Mouse (Mus musculus) lung, embryonic 14.5 days (tissue): ENCODE results near the gene Spcs2. TPM values are rescaled to one million over a fixed set of nuclear protein-coding genes. Genes with fewer than 3 reads are reported as not detected.

Experiments
- ATAC-seq: fragments of 200-750 bp; cut with Nextera tagmentation; 2 replicates; pipeline ENCODE4 v1.8.0; 2017; ENCODE audit warnings: mild to moderate bottlenecking, moderate TSS enrichment, moderate library complexity; ENCODE audit not compliant: insufficient read depth
- DNase-seq: peaks from one replicate; pipeline ENCODE4 v3.0.0-alpha.2; 2015
- H3K27ac ChIP-seq: fragments of 300-500 bp; sonication (generic); 2 replicates; pipeline ENCODE4 v1.5.1; 2014; ENCODE audit warnings: low read depth, mild to moderate bottlenecking, moderate library complexity
- H3K27me3 ChIP-seq: fragments of 300-500 bp; sonication (generic); 2 replicates; pipeline ENCODE4 v1.6.1; 2014; ENCODE audit warnings: low read length, control low read depth; ENCODE audit not compliant: insufficient read depth
- H3K36me3 ChIP-seq: fragments of 300-500 bp; sonication (generic); 2 replicates; pipeline ENCODE4 v1.6.1; 2014; ENCODE audit warnings: control low read depth; ENCODE audit not compliant: insufficient read depth
- H3K4me1 ChIP-seq: fragments of 300-500 bp; sonication (generic); 2 replicates; pipeline ENCODE4 v1.6.1; 2014; ENCODE audit warnings: antibody characterized with exemption, control low read depth; ENCODE audit not compliant: insufficient read depth
- H3K4me2 ChIP-seq: fragments of 300-500 bp; sonication (generic); 2 replicates; pipeline ENCODE4 v1.6.1; 2014; ENCODE audit warnings: mild to moderate bottlenecking
- H3K4me3 ChIP-seq: fragments of 300-500 bp; sonication (generic); 2 replicates; pipeline ENCODE4 v1.5.1; 2014; ENCODE audit warnings: low read depth, low read length
- H3K9ac ChIP-seq: fragments of 300-500 bp; sonication (generic); 2 replicates; pipeline ENCODE4 v1.6.1; 2014
- H3K9me3 ChIP-seq: fragments of 300-500 bp; sonication (generic); 2 replicates; pipeline ENCODE4 v1.6.1; 2016; ENCODE audit warnings: low read depth, low read length, control low read depth
- CTCF ChIP-seq: IDR thresholded peaks from 2 replicates; pipeline ENCODE4 v1.5.1; 2016; ENCODE audit warnings: antibody characterized with exemption, low read depth
- WGBS: fragments of 180-500 bp; shearing (Covaris S2); extraction: QIAGEN DNeasy Blood & Tissue Kit; methylation state at CpG from one replicate; pipeline ENCODE4 v1.1.7; 2014; 5-methylcytosine and 5-hydroxymethylcytosine counted together
- polyA plus RNA-seq: library from polyadenylated mRNA; unstranded; fragments of >200 nt; fragmentation: Nextera tagmentation; extraction: Ambion mirVana; gene quantifications from 2 replicates; pipeline ENCODE4 v1.2.1, GENCODE M21; 2014

Spcs2 gene
- polyA plus RNA-seq, 1 experiment from 2014 or later: 322 TPM

DNA sequence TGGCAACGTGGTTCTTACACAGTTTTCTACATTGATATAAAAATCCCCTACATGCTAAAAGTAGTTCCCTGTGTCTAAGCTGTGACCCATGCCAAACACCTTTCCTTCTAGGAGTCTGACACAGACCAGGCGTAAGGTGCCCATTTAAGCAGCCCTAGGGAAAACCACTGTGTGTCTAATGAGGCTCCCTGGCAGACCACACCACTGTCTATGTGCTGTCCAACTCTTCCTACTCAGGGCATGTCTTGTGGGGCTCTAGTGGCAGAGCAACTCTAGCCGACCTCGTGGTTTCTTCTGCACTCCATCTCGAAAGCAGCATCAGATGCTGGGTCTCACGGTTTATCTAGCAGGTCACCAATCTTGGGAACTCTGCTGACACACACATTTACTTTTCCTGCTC, 11.6 kb downstream of the Spcs2 start:
- Histone ChIP-seq H3K9me3 (no peaks in the 10 kb centered on the region), H3K27me3 (no peaks in the 10 kb centered on the region), H3K4me2 (no peak overlapping the region), H3K9ac (no peak overlapping the region), H3K4me1 (0 out of 2 replicates have a peak, but pooled peaks cover under 1% of the 10 kb centered on the region), H3K27ac (no peak overlapping the region), H3K4me3 (no peak overlapping the region), H3K36me3 (peaks cover 69% of the 10 kb centered on the region)
- no peak for TF ChIP-seq CTCF
- ATAC-seq (no peak), DNase-seq (no peak)
- 85% methylated on average over 6 of the region's 6 CpGs for WGBS

GRCm38 (mm10) chr7:99851121-99851520, 12.1 kb downstream of the Spcs2 start:
- peaks cover 69% of the 10 kb centered on the region for H3K36me3 ChIP-seq
- H3K9ac ChIP-seq: no peak overlapping the region
- H3K9me3 ChIP-seq: no peaks in the 10 kb centered on the region
- H3K27me3 ChIP-seq: no peaks in the 10 kb centered on the region
- WGBS: 77% methylated on average over 1 of the region's 1 CpGs
- H3K27ac ChIP-seq: no peak overlapping the region
- H3K4me3 ChIP-seq: no peak overlapping the region
- ATAC-seq (no peak), DNase-seq (no peak)
- TF ChIP-seq CTCF: no peak
- H3K4me1 ChIP-seq: no peaks in the 10 kb centered on the region
- no peak overlapping the region for H3K4me2 ChIP-seq

DNA sequence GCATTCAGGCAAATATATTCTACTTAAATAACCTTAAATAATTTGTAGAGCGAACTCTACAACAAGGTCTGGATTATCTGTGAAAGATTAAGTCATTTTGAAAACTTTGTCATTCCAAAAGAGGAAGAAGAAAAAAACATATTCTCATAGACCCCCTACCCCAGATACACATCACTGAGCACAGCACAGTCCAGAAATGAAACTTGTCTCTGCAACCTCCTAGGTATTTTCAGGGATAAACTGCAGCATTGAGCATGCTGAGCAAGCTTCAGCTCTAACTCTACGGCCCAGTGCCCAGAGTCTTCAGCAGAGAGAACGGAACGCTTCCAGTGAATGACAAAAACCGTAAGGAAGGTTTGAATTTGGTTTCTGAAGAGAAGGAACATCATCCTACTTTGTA, 12.7 kb downstream of the Spcs2 start:
- Histone ChIP-seq H3K9ac (no peak overlapping the region), H3K4me3 (no peak overlapping the region), H3K27ac (no peak overlapping the region), H3K9me3 (no peaks in the 10 kb centered on the region), H3K36me3 (peaks cover 70% of the 10 kb centered on the region), H3K27me3 (no peaks in the 10 kb centered on the region), H3K4me1 (no peaks in the 10 kb centered on the region), H3K4me2 (no peak overlapping the region)
- WGBS: 93% methylated on average over 5 of the region's 5 CpGs
- no peak for TF ChIP-seq CTCF
- DNase-seq (no peak), ATAC-seq (no peak)

DNA sequence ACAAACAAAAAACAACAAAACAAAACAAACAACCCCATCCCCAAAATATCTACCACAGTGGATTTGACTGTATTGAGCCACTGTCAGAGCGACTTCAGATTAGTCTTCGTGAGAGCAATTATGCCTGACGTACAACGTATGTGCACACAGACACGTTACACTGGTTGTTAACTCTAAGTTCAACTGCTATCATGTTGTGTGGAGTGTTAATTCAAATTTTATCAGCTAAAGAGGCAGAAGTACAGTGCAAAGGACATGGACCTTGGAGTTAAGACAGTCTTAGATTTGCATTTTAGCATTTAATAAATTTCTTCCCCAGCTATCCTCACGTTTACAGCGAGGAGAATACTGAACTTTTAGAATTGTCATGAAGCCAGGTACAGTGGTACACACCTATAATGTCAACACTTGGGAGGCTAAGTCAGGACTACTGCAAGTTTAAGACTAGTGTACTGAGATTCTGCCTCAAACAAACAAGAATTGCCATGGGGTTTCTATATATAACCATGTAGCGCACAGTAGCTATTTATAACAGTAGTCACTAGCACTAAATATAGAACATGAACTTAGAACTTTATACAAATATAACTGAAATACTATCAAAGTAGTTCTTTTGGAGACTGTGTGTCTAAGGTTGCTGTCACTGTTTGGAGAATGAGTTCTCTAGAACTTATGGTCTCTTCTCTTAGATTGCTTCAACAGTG, 17.6 kb downstream of the Spcs2 start:
- no peak overlapping the region for H3K27ac ChIP-seq
- DNase-seq (no peak), ATAC-seq (no peak)
- no peaks in the 10 kb centered on the region for H3K9me3 ChIP-seq
- H3K4me3 ChIP-seq: no peak overlapping the region
- no peaks in the 10 kb centered on the region for H3K27me3 ChIP-seq
- WGBS: 95% methylated on average over 8 of the region's 8 CpGs
- no peaks in the 10 kb centered on the region for H3K4me1 ChIP-seq
- peaks cover 82% of the 10 kb centered on the region for H3K36me3 ChIP-seq
- no peak for TF ChIP-seq CTCF
- no peak overlapping the region for H3K9ac ChIP-seq
- no peak overlapping the region for H3K4me2 ChIP-seq

DNA sequence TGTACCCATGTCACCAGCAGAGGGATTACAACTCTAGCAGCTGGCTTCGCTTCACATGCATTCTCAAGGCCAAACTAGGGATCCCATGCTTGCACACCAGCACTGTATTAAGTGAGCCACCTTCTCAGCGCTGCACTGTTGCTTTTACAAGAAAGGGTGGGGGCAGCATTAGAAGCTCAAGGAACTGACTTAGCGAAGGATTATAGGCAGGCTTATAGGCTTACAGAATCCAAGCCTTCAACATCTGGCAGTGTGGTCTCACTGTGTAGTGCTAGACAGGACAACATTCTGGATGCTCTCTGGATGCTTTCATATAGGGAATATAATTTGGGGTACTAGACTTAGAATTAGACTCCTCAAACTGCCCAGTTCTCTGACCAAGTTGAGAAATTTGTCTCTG, 25.0 kb downstream of the Spcs2 start:
- H3K27ac ChIP-seq: peak overlapping the region; percentile 72
- H3K9me3 ChIP-seq: no peaks in the 10 kb centered on the region
- H3K4me3 ChIP-seq: no peak overlapping the region
- no peak overlapping the region for H3K4me2 ChIP-seq
- no peak for DNase-seq
- no peaks in the 10 kb centered on the region for H3K27me3 ChIP-seq
- peaks cover 72% of the 10 kb centered on the region for H3K36me3 ChIP-seq
- no peak for TF ChIP-seq CTCF
- peaks cover 11% of the 10 kb centered on the region for H3K4me1 ChIP-seq
- ATAC-seq: no peak
- WGBS: 80% methylated on average over 3 of the region's 3 CpGs
- no peak overlapping the region for H3K9ac ChIP-seq

DNA sequence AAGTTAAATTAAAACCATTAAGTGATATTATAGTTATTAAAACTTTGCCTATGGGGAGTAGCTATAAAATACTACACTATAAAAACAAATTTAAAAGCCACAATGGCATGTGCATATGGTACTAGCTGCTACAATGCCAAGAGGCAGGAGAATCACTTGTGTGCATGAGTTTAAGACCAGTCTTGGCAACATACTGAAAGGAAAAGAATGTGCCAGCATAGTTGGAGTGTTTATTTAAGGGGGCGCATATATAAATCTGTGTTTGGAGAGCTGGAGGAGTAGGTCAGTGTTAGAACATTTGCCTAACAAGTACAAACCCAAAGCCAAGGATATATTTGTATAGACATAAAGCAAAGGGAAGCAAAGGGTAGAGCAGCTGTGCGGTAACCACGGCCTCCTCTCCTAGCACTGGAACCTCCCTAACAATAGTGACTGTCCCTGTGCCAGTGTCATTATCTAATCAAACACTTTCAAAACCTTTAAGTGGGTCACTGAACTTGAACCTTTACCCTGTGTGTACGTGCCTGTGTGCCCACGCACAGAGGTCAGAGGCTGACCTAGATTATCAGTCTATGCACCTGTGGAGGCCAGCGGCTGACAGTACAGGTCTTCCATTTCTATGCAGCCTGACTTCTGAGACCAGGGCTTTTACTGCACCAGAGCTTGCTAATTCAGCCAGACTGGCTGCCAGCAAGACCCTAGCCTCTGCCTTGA, 25.7 kb downstream of the Spcs2 start:
- Histone ChIP-seq H3K9me3 (no peaks in the 10 kb centered on the region), H3K9ac (no peak overlapping the region), H3K27ac (peak overlapping the region; percentile 72), H3K27me3 (no peaks in the 10 kb centered on the region), H3K4me2 (peak overlapping the region; percentile 18; the same call in 1 of the 2 replicates), H3K4me3 (no peak overlapping the region), H3K36me3 (peaks cover 65% of the 10 kb centered on the region), H3K4me1 (peaks cover 11% of the 10 kb centered on the region)
- TF ChIP-seq CTCF: no peak
- ATAC-seq (peak; percentile 79), DNase-seq (peak; percentile 66)
- WGBS: 56% methylated on average over 6 of the region's 6 CpGs

DNA sequence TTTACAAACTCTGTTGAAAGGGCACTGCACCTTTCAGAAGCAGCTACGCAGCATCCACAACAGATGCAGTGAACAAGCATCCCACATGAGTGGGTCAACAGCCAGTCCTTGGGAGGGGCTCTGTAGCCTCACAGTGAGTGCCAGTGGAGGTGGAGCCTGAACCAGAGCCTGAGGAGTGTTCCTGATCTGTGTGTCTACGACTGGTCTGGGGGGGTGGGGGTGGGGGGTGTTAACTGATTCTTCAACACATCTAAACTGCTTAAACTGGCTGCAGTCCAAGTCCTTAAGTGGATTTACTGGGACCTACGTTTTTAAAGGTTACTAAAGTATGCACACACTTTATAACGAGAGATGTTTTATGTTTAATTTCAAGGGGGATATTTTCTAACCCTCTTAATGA, 26.5 kb downstream of the Spcs2 start:
- Histone ChIP-seq H3K4me2 (peak overlapping the region; percentile 23; the same call in 1 of the 2 replicates), H3K27ac (peak overlapping the region; percentile 65; the same call in 1 of the 2 replicates), H3K9me3 (no peaks in the 10 kb centered on the region), H3K27me3 (no peaks in the 10 kb centered on the region), H3K9ac (no peak overlapping the region), H3K36me3 (peaks cover 58% of the 10 kb centered on the region), H3K4me1 (peaks cover 11% of the 10 kb centered on the region), H3K4me3 (no peak overlapping the region)
- WGBS: 33% methylated on average over 4 of the region's 4 CpGs
- ATAC-seq (peak; percentile 88), DNase-seq (peak; percentile 76)
- TF ChIP-seq CTCF: no peak
